In genomic region chr10:84713043-84713442, GRCm38 (mm10) we compare ENCODE assay signal across 24 mouse cellular contexts. TPM values are rescaled to one million over a fixed set of nuclear protein-coding genes. Genes with fewer than 3 reads are reported as not detected.
DNase-seq lines count a peak whose midpoint lies in the region; ATAC-seq and TF ChIP-seq lines count a peak whose summit lies in the region.
"Had no signal": no experiment of that assay in that cellular context is flagged by ENCODE, and none has a peak within 500 bp of the region (broad histone marks: within the 10 kb centered on the region; RNA-seq: fewer than 3 reads in every experiment).

No protein-coding gene starts in this region.

- no peak for TF ChIP-seq POLR2A in lung, adult 2 months (IDR thresholded peaks at IDR 0.05; ENCODE audit: borderline replicate concordance, extremely low read depth, low read depth, low read length)

- peaks cover 3% of the 10 kb centered on the region; the same call in 1 of the 2 replicates for H3K36me3 ChIP-seq in heart, embryonic 16.5 days (ENCODE audit: control insufficient read depth, insufficient read depth)
- H3K36me3 ChIP-seq in lung, embryonic 15.5 days = peaks cover 21% of the 10 kb centered on the region; the same call in 1 of the 2 replicates

- 85% methylated on average over 10 of the region's 10 CpGs for WGBS in heart, embryonic 16.5 days
- 72% methylated on average over 10 of the region's 10 CpGs for WGBS in lung, embryonic 15.5 days
- 75% methylated on average over 10 of the region's 10 CpGs for WGBS in lung, adult 2 months

- H3K9me3 ChIP-seq in heart, embryonic 16.5 days (replicated peaks; ENCODE audit: control insufficient read depth, low read length) = no peaks in the 10 kb centered on the region
- H3K9me3 ChIP-seq in lung, embryonic 15.5 days = no peaks in the 10 kb centered on the region
- H3K9me3 ChIP-seq: embryonic facial prominence, embryonic 15.5 days; forebrain, embryonic 10.5 days; heart, embryonic 10.5 days; limb, embryonic 10.5 days had no signal

- no peak overlapping the region for H3K9ac ChIP-seq in heart, embryonic 16.5 days (ENCODE audit: low read length)
- no peak overlapping the region for H3K9ac ChIP-seq in lung, embryonic 15.5 days
- H3K9ac ChIP-seq: embryonic facial prominence, embryonic 15.5 days; liver, postnatal 0 days had no signal

- H3K4me2 ChIP-seq in heart, embryonic 16.5 days (ENCODE audit: low read depth, low read length) = no peak overlapping the region
- no peak overlapping the region for H3K4me2 ChIP-seq in lung, embryonic 15.5 days
- H3K4me2 ChIP-seq: embryonic facial prominence, embryonic 15.5 days had no signal

- DNase-seq in heart, postnatal 10 days = no peak
- no peak for DNase-seq in lung, adult 2 months
- peak; percentile 74 for DNase-seq in 3T3-L1 (ENCODE audit: low read depth, low spot score)
- peak; percentile 89 for DNase-seq in fibroblast of lung, adult 2 months (ENCODE audit: low read depth)
- no peak for DNase-seq in left cerebral cortex, adult 11 months (ENCODE audit: low spot score)
- no peak for DNase-seq in layer of hippocampus, adult 9-11 months
- DNase-seq: B cell, adult 2 months; cerebellum, adult 11 months; heart, postnatal 36 days; liver, postnatal 0 days; retina, postnatal 1 day; thymus, adult 2 months had no signal

- no peak for TF ChIP-seq CTCF in lung, adult 2 months (IDR thresholded peaks at IDR 0.05; ENCODE audit: insufficient read depth, low read length)

- H3K27me3 ChIP-seq in heart, embryonic 16.5 days (ENCODE audit: control insufficient read depth, insufficient read depth, low read length) = no peaks in the 10 kb centered on the region
- H3K27me3 ChIP-seq in lung, embryonic 15.5 days = no peaks in the 10 kb centered on the region
- H3K27me3 ChIP-seq: embryonic facial prominence, embryonic 15.5 days had no signal

- peaks cover 16% of the 10 kb centered on the region for H3K4me1 ChIP-seq in heart, embryonic 16.5 days (ENCODE audit: control insufficient read depth, insufficient read depth, low read length)
- peaks cover 17% of the 10 kb centered on the region; the same call in 1 of the 2 replicates for H3K4me1 ChIP-seq in lung, embryonic 15.5 days
- H3K4me1 ChIP-seq in lung, adult 2 months (ENCODE audit: control insufficient read depth, insufficient read depth, low read length) = peaks cover 5% of the 10 kb centered on the region

- ATAC-seq in heart, embryonic 16.5 days (replicated peaks; ENCODE audit: extremely low read depth, insufficient read depth, low FRiP score) = no peak
- ATAC-seq in lung, embryonic 15.5 days (ENCODE audit: borderline replicate concordance, extremely low read depth, low FRiP score, low TSS enrichment) = no peak
- ATAC-seq: activated CD4-positive, CD25-positive, alpha-beta regulatory T cell, adult 4 months; liver, postnatal 0 days had no signal

- 0 out of 2 replicates have a peak overlapping the region, but pooled peaks have one; percentile 24 for H3K27ac ChIP-seq in heart, embryonic 16.5 days (ENCODE audit: low read length)
- peak overlapping the region; percentile 58 for H3K27ac ChIP-seq in lung, embryonic 15.5 days
- H3K27ac ChIP-seq: embryonic facial prominence, embryonic 15.5 days; forebrain, embryonic 10.5 days; gastrocnemius, adult 2 months; kidney, postnatal 0 days; layer of hippocampus, adult 2 months; limb, embryonic 10.5 days had no signal

- no peak overlapping the region for H3K4me3 ChIP-seq in heart, embryonic 16.5 days (ENCODE audit: low read length)
- H3K4me3 ChIP-seq in lung, embryonic 15.5 days = no peak overlapping the region
- H3K4me3 ChIP-seq in lung, adult 2 months (replicated peaks; ENCODE audit: extremely low read depth, low read depth, low read length) = no peak overlapping the region
- H3K4me3 ChIP-seq: embryonic facial prominence, embryonic 15.5 days; forebrain, embryonic 10.5 days; gastrocnemius, adult 2 months; heart, embryonic 10.5 days; layer of hippocampus, adult 2 months; limb, embryonic 10.5 days had no signal

- intact Hi-C loops in heart, postnatal 10 days (cut with DNase I) = loop anchor here (5.0 kb wide), 1 partner anchor 204 kb away; the partner anchor contains the start of gene Ric8b

RNA-seq across cellular contexts. Expression of gene Rfx4, which starts 42.8 kb away (rescaled TPM):
- 0.04 TPM in 1 of 2 replicates, not detected in the other for polyA plus RNA-seq in heart, embryonic 16.5 days (2015; fragmentation: Nextera tagmentation; extraction: Ambion mirVana)
- under 1 TPM; 0.10 TPM for total RNA-seq in heart, postnatal 10 days (2021)
- not detected in 2 replicates for polyA plus RNA-seq in lung, embryonic 15.5 days (2015; fragmentation: Nextera tagmentation; extraction: Ambion mirVana)
- polyA plus RNA-seq in lung, adult 2 months (2012; rRNA removed) = 0.05 and 0.13 TPM in 2 replicates
- total RNA-seq: gastrocnemius, adult 2 months had no signal
- polyA plus RNA-seq: activated CD4-positive, CD25-positive, alpha-beta regulatory T cell, adult 4 months; intestine, embryonic 14.5 days; limb, embryonic 10.5 days; liver, postnatal 0 days; stomach, embryonic 16.5 days had no signal

Comparison
In these comparisons a context has a peak if more than half of its experiments do, and no peak if none do; other contexts are left out.
1. DNase-seq: peak in 3T3-L1 (single experiment) and fibroblast of lung, adult 2 months (single experiment); none in heart, postnatal 10 days (0 of 2), lung, adult 2 months (single experiment), left cerebral cortex, adult 11 months (single experiment) and layer of hippocampus, adult 9-11 months (single experiment).